Mouse (Mus musculus): Measurements from ENCODE around the gene Tspyl1. TPM values are rescaled to one million over a fixed set of nuclear protein-coding genes. Genes with fewer than 3 reads are reported as not detected.
A peak's percentile ranks its signal among the peaks of the same experiment; 100 is the strongest.

Gene Tspyl1
- polyA plus RNA-seq, 1 experiment = 7.2 TPM

- H3K4me3 ChIP-seq (ENCODE audit: control insufficient read depth, low read depth, low read length) = no peak overlapping the region
- H3K27ac ChIP-seq (ENCODE audit: control insufficient read depth, insufficient read depth, low read depth, low read length) = no peak overlapping the region
- H3K27me3 ChIP-seq (ENCODE audit: control insufficient read depth, insufficient read depth, low read length) = no peaks in the 10 kb centered on the region
- H3K36me3 ChIP-seq (ENCODE audit: control insufficient read depth, insufficient read depth, low read length) = no peaks in the 10 kb centered on the region
- no peaks in the 10 kb centered on the region for H3K4me1 ChIP-seq (ENCODE audit: control insufficient read depth, insufficient read depth, low read length)
- TF ChIP-seq CTCF (IDR thresholded peaks at IDR 0.05; ENCODE audit: control insufficient read depth, insufficient read depth, insufficient replicate concordance, low read depth, low read length) (no peak), POLR2A (IDR thresholded peaks at IDR 0.05; ENCODE audit: control insufficient read depth, low read depth, low read length) (no peak)
Measured at GRCm38 (mm10) chr10:34326701-34327100, 44.7 kb downstream of the Tspyl1 start.

GRCm38 (mm10) chr10:34327144-34327543, 45.2 kb downstream of the Tspyl1 start:
- no peak for TF ChIP-seq POLR2A (IDR thresholded peaks at IDR 0.05; ENCODE audit: control insufficient read depth, low read depth, low read length)
- TF ChIP-seq CTCF (IDR thresholded peaks at IDR 0.05; ENCODE audit: control insufficient read depth, insufficient read depth, insufficient replicate concordance, low read depth, low read length) = no peak
- H3K27ac ChIP-seq (ENCODE audit: control insufficient read depth, insufficient read depth, low read depth, low read length) = no peak overlapping the region
- H3K36me3 ChIP-seq (ENCODE audit: control insufficient read depth, insufficient read depth, low read length) = no peaks in the 10 kb centered on the region
- H3K27me3 ChIP-seq (ENCODE audit: control insufficient read depth, insufficient read depth, low read length) = no peaks in the 10 kb centered on the region
- H3K4me3 ChIP-seq (ENCODE audit: control insufficient read depth, low read depth, low read length) = no peak overlapping the region
- no peaks in the 10 kb centered on the region for H3K4me1 ChIP-seq (ENCODE audit: control insufficient read depth, insufficient read depth, low read length)

- TF ChIP-seq CTCF (IDR thresholded peaks at IDR 0.05; ENCODE audit: control insufficient read depth, insufficient read depth, insufficient replicate concordance, low read depth, low read length) = peak; percentile 20; the same call in 1 of the 2 replicates
- TF ChIP-seq POLR2A (IDR thresholded peaks at IDR 0.05; ENCODE audit: control insufficient read depth, low read depth, low read length) = no peak
- H3K36me3 ChIP-seq (ENCODE audit: control insufficient read depth, insufficient read depth, low read length) = no peaks in the 10 kb centered on the region
- H3K27me3 ChIP-seq (ENCODE audit: control insufficient read depth, insufficient read depth, low read length) = no peaks in the 10 kb centered on the region
- H3K27ac ChIP-seq (ENCODE audit: control insufficient read depth, insufficient read depth, low read depth, low read length) = no peak overlapping the region
- H3K4me1 ChIP-seq (ENCODE audit: control insufficient read depth, insufficient read depth, low read length) = no peaks in the 10 kb centered on the region
- H3K4me3 ChIP-seq (ENCODE audit: control insufficient read depth, low read depth, low read length) = no peak overlapping the region
Measured at GRCm38 (mm10) chr10:34328310-34328709, 46.3 kb downstream of the Tspyl1 start.

Other genes with a start within 250 kb of the Tspyl1 start
- gene Trappc3l, start 244.6 kb upstream of the Tspyl1 start, polyA plus RNA-seq (2012; rRNA removed) = not detected in 2 replicates
- not detected in 2 replicates for gene Calhm4, start 237.9 kb upstream of the Tspyl1 start, polyA plus RNA-seq (2012; rRNA removed)
- 0.02 and 0.05 TPM in 2 replicates for gene Calhm5, start 185.7 kb upstream of the Tspyl1 start, polyA plus RNA-seq (2012; rRNA removed)
- not detected in 2 replicates for gene Calhm6, start 154.2 kb upstream of the Tspyl1 start, polyA plus RNA-seq (2012; rRNA removed)
- 0.76 and 0.99 TPM in 2 replicates for gene Dse, start 74.5 kb upstream of the Tspyl1 start, polyA plus RNA-seq (2012; rRNA removed)
- 7.9 and 9.3 TPM in 2 replicates for gene Tspyl4, start 15.3 kb downstream of the Tspyl1 start, polyA plus RNA-seq (2012; rRNA removed)
- not detected in 2 replicates for gene Col10a1, start 107.8 kb downstream of the Tspyl1 start, polyA plus RNA-seq (2012; rRNA removed)
- gene Nt5dc1, start 136.4 kb downstream of the Tspyl1 start, polyA plus RNA-seq (2012; rRNA removed) = 17.5 and 18.4 TPM in 2 replicates
- 0.06 and 0.26 TPM in 2 replicates for gene Frk, start 201.2 kb downstream of the Tspyl1 start, polyA plus RNA-seq (2012; rRNA removed)

Data from testis, adult 2 months (tissue).